Mouse (Mus musculus): Measurements from ENCODE around the gene Cpt1a. TPM values are rescaled to one million over a fixed set of nuclear protein-coding genes. Genes with fewer than 3 reads are reported as not detected.
A peak's percentile ranks its signal among the peaks of the same experiment; 100 is the strongest.

Cpt1a gene
- polyA plus RNA-seq (2015; fragmentation: Nextera tagmentation; extraction: Ambion mirVana): 104 and 105 TPM in 2 replicates

DNA sequence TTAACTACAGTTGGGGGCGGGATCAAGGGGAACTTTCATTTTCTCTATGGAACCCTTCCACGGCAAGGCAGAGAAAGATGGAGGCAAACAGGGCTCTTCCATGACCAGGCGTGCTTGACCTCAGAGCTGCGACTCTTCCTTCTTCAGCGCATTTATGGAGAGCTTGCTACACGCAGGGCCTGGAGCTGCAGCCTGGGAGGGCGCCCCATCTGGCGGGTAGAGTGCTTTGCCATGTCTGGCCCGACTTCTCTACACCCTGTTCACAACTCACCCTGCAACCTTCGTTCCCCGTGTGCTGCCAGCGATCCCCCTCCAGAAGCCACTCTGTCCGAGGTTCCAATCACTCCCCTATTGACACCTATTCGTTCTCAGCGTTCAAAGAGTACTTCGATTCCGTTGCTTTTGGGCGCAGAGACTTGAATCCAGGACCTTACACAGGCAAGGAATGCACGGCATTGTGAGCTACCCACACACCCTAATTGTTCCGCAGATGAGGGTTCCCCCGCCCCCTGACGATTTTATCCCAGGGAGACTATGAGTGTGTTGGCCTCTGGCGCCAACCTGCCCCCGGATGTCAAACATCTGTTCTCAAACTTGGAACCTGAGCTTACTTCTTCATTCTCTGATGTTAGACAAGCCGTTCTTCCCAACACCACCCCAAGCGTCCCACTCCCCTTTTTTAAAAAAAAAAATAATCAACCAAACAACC is at the start of gene Cpt1a:
TSS of gene Cpt1a (plus strand) at position 74 of the 709 bp plus-strand sequence.
- Histone ChIP-seq H3K4me3 (ENCODE audit: low read depth, low read length) (peak within 1 kb of the TSS; percentile 83), H3K4me1 (replicated peaks; ENCODE audit: control insufficient read depth, insufficient read depth, low read length) (peaks cover 23% of the 10 kb centered on the region), H3K9me3 (ENCODE audit: control insufficient read depth) (no peaks in the 10 kb centered on the region), H3K27ac (ENCODE audit: low read depth, low read length) (peak within 1 kb of the TSS; percentile 92), H3K9ac (ENCODE audit: low read depth, low read length) (peak within 1 kb of the TSS; percentile 86), H3K36me3 (ENCODE audit: control insufficient read depth, insufficient read depth) (no peaks in the 10 kb centered on the region), H3K4me2 (replicated peaks; ENCODE audit: low read depth) (peak within 1 kb of the TSS; percentile 94), H3K27me3 (replicated peaks; ENCODE audit: control insufficient read depth, insufficient read depth, low read length) (no peaks in the 10 kb centered on the region)
- peak; percentile 17 for ATAC-seq
- WGBS: 4% methylated on average over 26 of the region's 26 CpGs
- peak; percentile 77 for TF ChIP-seq CTCF (IDR thresholded peaks at IDR 0.05; ENCODE audit: low read depth)

DNA sequence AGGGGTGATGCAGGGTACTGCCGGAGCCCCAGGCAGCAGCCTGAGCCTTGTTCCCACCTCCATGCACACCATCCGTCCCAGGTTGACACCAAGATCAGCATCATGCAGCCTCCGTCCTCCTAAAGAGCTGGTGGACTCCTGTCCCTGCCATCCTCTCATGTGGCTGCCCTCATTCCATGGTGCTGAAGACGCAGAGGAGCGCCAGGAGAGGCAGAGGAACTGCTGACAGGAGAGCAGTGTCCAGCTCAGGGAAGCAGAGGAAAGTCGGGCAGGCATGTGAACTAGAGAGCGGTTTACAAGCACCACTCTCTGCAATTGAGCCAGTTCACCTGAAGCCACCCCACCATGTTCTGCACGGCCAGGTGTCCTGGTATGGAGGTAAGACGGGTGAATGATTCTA is 48.8 kb upstream of the Cpt1a start:
- ATAC-seq: no peak
- no peaks in the 10 kb centered on the region for H3K4me1 ChIP-seq (replicated peaks; ENCODE audit: control insufficient read depth, insufficient read depth, low read length)
- no peak overlapping the region for H3K9ac ChIP-seq (ENCODE audit: low read depth, low read length)
- H3K36me3 ChIP-seq (ENCODE audit: control insufficient read depth, insufficient read depth): peaks cover 80% of the 10 kb centered on the region
- WGBS: 89% methylated on average over 9 of the region's 9 CpGs
- no peak overlapping the region for H3K4me2 ChIP-seq (replicated peaks; ENCODE audit: low read depth)
- no peak for TF ChIP-seq CTCF (IDR thresholded peaks at IDR 0.05; ENCODE audit: low read depth)
- no peaks in the 10 kb centered on the region for H3K9me3 ChIP-seq (ENCODE audit: control insufficient read depth)
- no peaks in the 10 kb centered on the region for H3K27me3 ChIP-seq (replicated peaks; ENCODE audit: control insufficient read depth, insufficient read depth, low read length)
- peak overlapping the region; percentile 35; the same call in 1 of the 2 replicates for H3K27ac ChIP-seq (ENCODE audit: low read depth, low read length)
- H3K4me3 ChIP-seq (ENCODE audit: low read depth, low read length): no peak overlapping the region

DNA sequence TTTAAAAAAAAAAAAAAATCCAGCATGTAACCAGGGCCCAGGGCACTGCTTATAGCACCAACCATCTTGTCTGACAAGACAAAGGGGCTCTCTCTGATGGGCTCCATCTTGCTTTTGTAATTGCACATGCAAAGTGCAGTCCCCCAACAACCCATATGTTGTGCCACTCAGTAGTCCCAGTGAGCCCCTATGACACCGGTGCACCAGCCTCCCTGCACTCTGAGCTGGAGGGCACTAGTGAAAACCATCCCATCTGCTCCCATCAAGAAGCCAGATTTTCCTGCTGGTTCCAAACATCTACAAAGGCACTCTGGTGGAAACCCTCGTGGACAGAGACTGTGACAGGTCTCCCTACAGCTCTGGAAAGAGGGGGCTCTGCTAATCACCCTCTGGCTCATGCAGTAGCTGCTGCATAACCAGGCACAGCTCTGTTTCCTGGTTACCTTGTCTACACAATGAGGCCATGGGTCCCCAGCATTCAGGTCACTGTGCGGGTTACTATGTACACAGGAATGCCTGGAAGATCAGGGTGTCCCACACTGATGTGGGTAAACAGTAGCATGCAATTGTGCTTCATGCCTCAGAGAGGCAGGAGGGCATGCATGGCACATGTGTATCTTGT is 46.3 kb upstream of the Cpt1a start:
- no peaks in the 10 kb centered on the region for H3K4me1 ChIP-seq (replicated peaks; ENCODE audit: control insufficient read depth, insufficient read depth, low read length)
- H3K4me2 ChIP-seq (replicated peaks; ENCODE audit: low read depth): no peak overlapping the region
- H3K36me3 ChIP-seq (ENCODE audit: control insufficient read depth, insufficient read depth): peaks cover 74% of the 10 kb centered on the region
- no peak overlapping the region for H3K4me3 ChIP-seq (ENCODE audit: low read depth, low read length)
- no peak overlapping the region for H3K9ac ChIP-seq (ENCODE audit: low read depth, low read length)
- WGBS: 76% methylated on average over 3 of the region's 3 CpGs
- no peaks in the 10 kb centered on the region for H3K27me3 ChIP-seq (replicated peaks; ENCODE audit: control insufficient read depth, insufficient read depth, low read length)
- TF ChIP-seq CTCF (IDR thresholded peaks at IDR 0.05; ENCODE audit: low read depth): no peak
- ATAC-seq: no peak
- H3K27ac ChIP-seq (ENCODE audit: low read depth, low read length): no peak overlapping the region
- H3K9me3 ChIP-seq (ENCODE audit: control insufficient read depth): no peaks in the 10 kb centered on the region

DNA sequence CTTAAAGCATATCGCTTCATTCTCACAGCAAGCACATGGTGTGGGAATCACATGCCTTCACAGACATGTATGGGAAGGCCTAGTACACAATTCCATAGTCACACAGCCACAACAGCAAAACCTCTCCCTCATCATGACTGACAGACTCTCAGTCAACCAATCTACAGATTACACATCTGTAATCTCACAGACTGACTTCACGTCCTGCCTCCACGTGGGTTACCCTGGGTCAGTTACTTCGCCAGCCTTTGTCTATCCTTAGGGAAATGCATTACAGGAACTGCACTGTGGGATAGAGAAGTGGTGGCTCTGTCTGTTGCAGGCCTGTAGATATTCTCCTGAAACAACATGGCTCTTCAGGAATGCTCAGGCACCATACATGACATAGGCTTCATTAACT is 40.2 kb upstream of the Cpt1a start:
- ATAC-seq: no peak
- WGBS: 45% methylated on average over 4 of the region's 4 CpGs
- H3K9me3 ChIP-seq (ENCODE audit: control insufficient read depth): no peaks in the 10 kb centered on the region
- H3K4me2 ChIP-seq (replicated peaks; ENCODE audit: low read depth): peak overlapping the region; percentile 88
- H3K9ac ChIP-seq (ENCODE audit: low read depth, low read length): peak overlapping the region; percentile 84
- TF ChIP-seq CTCF (IDR thresholded peaks at IDR 0.05; ENCODE audit: low read depth): no peak
- no peaks in the 10 kb centered on the region for H3K4me1 ChIP-seq (replicated peaks; ENCODE audit: control insufficient read depth, insufficient read depth, low read length)
- peaks cover 33% of the 10 kb centered on the region for H3K36me3 ChIP-seq (ENCODE audit: control insufficient read depth, insufficient read depth)
- no peaks in the 10 kb centered on the region for H3K27me3 ChIP-seq (replicated peaks; ENCODE audit: control insufficient read depth, insufficient read depth, low read length)
- H3K27ac ChIP-seq (ENCODE audit: low read depth, low read length): no peak overlapping the region
- H3K4me3 ChIP-seq (ENCODE audit: low read depth, low read length): peak overlapping the region; percentile 95

DNA sequence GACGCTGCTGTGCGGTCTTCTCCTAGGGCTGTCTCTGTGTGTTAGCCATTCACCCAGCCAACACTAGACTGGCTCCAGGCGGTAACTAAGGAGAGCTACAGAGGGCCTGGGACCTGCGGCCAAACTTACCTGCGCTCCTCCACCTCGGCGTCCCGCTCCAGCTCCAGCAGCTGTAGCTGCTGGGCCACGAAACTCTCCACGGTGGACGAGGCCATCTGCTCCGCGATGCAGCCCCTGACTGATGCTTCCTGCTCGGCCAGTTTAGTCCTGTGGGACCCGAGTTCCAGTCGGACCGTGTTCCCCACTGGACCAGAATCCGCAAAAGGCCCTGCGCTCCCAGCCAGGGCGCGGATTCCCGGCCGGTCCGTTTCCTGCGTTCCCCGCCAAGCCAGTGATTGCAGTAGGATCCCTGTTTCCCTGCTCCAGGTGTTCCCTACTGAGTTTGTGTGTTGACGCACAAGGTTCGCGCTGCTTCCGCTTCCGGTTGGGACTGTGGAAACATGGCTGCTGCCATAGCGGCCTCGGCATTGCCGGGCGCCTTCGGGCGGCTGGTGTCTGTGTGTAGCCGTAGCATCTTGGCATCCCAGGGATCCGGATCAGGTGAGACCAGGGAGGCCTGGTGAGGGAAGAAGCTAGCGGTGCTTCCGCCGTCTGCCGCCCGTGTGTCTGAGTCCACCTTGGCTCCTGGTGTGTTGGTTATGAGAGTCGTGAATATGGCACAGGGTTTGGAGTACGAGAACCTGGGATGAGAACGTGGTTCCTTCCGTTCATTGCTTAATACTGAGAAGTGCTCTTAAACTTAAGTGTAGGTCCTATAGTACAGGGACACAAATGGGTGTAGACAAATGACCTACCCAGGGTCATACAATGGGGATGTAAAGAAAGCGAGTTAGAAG is 39.3 kb upstream of the Cpt1a start, which contains the start of the genes Mrpl21 and Ighmbp2:
TSS of gene Mrpl21 (plus strand) at position 330 of the 896 bp plus-strand sequence.
TSS of gene Ighmbp2 (minus strand) at position 446 of the 896 bp plus-strand sequence.
- Histone ChIP-seq H3K9me3 (ENCODE audit: control insufficient read depth) (no peaks in the 10 kb centered on the region), H3K4me3 (ENCODE audit: low read depth, low read length) (peak within 1 kb of the TSS; percentile 95), H3K4me2 (replicated peaks; ENCODE audit: low read depth) (peak within 1 kb of the TSS; percentile 88), H3K9ac (ENCODE audit: low read depth, low read length) (peak within 1 kb of the TSS; percentile 84), H3K27ac (ENCODE audit: low read depth, low read length) (peak within 1 kb of the TSS; percentile 60), H3K36me3 (ENCODE audit: control insufficient read depth, insufficient read depth) (peaks cover 42% of the 10 kb centered on the region), H3K4me1 (replicated peaks; ENCODE audit: control insufficient read depth, insufficient read depth, low read length) (no peaks in the 10 kb centered on the region), H3K27me3 (replicated peaks; ENCODE audit: control insufficient read depth, insufficient read depth, low read length) (no peaks in the 10 kb centered on the region)
- peak; percentile 2; the same call in 1 of the 2 replicates for TF ChIP-seq CTCF (IDR thresholded peaks at IDR 0.05; ENCODE audit: low read depth)
- WGBS: under 1% methylated on average over 49 of the region's 49 CpGs
- ATAC-seq: peak; percentile 89

DNA sequence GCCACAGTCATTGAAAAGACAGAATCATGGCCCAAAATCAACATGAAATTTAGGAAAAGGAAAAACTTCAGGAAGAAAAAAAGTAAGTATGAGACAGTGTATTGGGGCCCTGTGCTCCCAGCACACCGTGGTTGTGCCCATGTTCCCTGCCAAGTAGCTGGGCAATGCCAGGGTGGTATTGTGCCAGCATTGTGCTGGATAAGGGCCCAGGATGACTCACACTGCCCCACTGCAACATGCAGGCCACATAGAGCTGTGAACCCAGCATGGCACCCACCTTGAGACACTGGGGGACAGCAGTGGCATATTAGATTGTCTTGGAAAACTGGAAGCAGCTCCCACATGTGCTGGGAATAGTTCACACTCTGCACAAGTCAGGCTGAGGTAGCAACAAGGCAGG is 33.1 kb upstream of the Cpt1a start:
- Histone ChIP-seq H3K36me3 (ENCODE audit: control insufficient read depth, insufficient read depth) (peaks cover 50% of the 10 kb centered on the region), H3K4me2 (replicated peaks; ENCODE audit: low read depth) (no peak overlapping the region), H3K4me3 (ENCODE audit: low read depth, low read length) (no peak overlapping the region), H3K9ac (ENCODE audit: low read depth, low read length) (no peak overlapping the region), H3K4me1 (replicated peaks; ENCODE audit: control insufficient read depth, insufficient read depth, low read length) (no peaks in the 10 kb centered on the region), H3K27me3 (replicated peaks; ENCODE audit: control insufficient read depth, insufficient read depth, low read length) (no peaks in the 10 kb centered on the region), H3K27ac (ENCODE audit: low read depth, low read length) (no peak overlapping the region), H3K9me3 (ENCODE audit: control insufficient read depth) (no peaks in the 10 kb centered on the region)
- no peak for ATAC-seq
- TF ChIP-seq CTCF (IDR thresholded peaks at IDR 0.05; ENCODE audit: low read depth): no peak
- 90% methylated on average over 1 of the region's 1 CpGs for WGBS

Measured in intestine, postnatal 0 days (tissue).